Mouse (Mus musculus) liver, adult 2 months (tissue): ENCODE results near the gene Mlxip. TPM values are rescaled to one million over a fixed set of nuclear protein-coding genes. Genes with fewer than 3 reads are reported as not detected.

ENCODE experiments used
- DNase-seq: peaks from one replicate; pipeline ENCODE4 v3.0.0-alpha.2; 2011; ENCODE audit warnings: low read depth, low spot score; ENCODE audit errors: extremely low read depth
- H3K27ac ChIP-seq: fragments of 200-500 bp; replicated peaks from 2 replicates; pipeline ENCODE4 v1.5.1; 2012; ENCODE audit warnings: low read depth, mild to moderate bottlenecking, control low read depth, inconsistent platforms, low read length; ENCODE audit not compliant: insufficient read depth
- H3K27me3 ChIP-seq: fragments of 200-500 bp; 2 replicates; pipeline ENCODE4 v1.6.1; 2012; ENCODE audit warnings: mild to moderate bottlenecking, moderate library complexity, low read length, inconsistent platforms; ENCODE audit not compliant: control insufficient read depth, insufficient read depth
- H3K36me3 ChIP-seq: fragments of 200-500 bp; 2 replicates; pipeline ENCODE4 v1.6.1; 2012; ENCODE audit warnings: low read length, inconsistent platforms; ENCODE audit not compliant: control insufficient read depth, insufficient read depth
- H3K4me1 ChIP-seq: fragments of 200-500 bp; 2 replicates; pipeline ENCODE4 v1.6.1; 2011; ENCODE audit warnings: low read length; ENCODE audit not compliant: control insufficient read depth, insufficient read depth
- H3K4me3 ChIP-seq: fragments of 200-500 bp; 2 replicates; pipeline ENCODE4 v1.5.1; 2011; ENCODE audit warnings: low read depth, mild to moderate bottlenecking, control low read depth, low read length, moderate library complexity; ENCODE audit not compliant: insufficient read depth
- H3K79me2 ChIP-seq: fragments of 200-500 bp; 2 replicates; pipeline ENCODE4 v1.6.1; 2012; ENCODE audit warnings: inconsistent platforms, mild to moderate bottlenecking, low read length, moderate library complexity; ENCODE audit not compliant: control insufficient read depth, insufficient read depth
- H3K9ac ChIP-seq: fragments of 200-500 bp; 2 replicates; pipeline ENCODE4 v1.6.1; 2012; ENCODE audit warnings: low read depth, mild to moderate bottlenecking, control low read depth, inconsistent platforms, low read length
- CTCF ChIP-seq: fragments of 200-500 bp; IDR thresholded peaks from 2 replicates; pipeline ENCODE4 v1.5.1; 2011; ENCODE audit warnings: low read depth, low read length, control low read depth
- POLR2A ChIP-seq: fragments of 200-500 bp; IDR thresholded peaks from 2 replicates; pipeline ENCODE4 v1.6.1; 2011; ENCODE audit warnings: low read length, control low read depth; ENCODE audit not compliant: insufficient read depth; ENCODE audit errors: extremely low read depth
- WGBS: fragments of 180-500 bp; shearing (Covaris S2); methylation state at CpG from one replicate; pipeline ENCODE4 v1.1.7; 2018; 5-methylcytosine and 5-hydroxymethylcytosine counted together
- polyA plus RNA-seq: library from polyadenylated mRNA; depleted of rRNA; stranded (reverse); fragments of >200 nt; gene quantifications from 2 replicates; pipeline ENCODE4 v1.2.3, GENCODE M21; 2012
- total RNA-seq: library from RNA; depleted of rRNA; stranded (reverse); fragments of >200 nt; gene quantifications from 2 replicates; pipeline ENCODE4 v1.2.3, GENCODE M21; 2014

Mlxip gene
- total and polyA plus RNA-seq, 2 experiments, result 2.0 to 5.1 TPM

GRCm38 (mm10) chr5:123431524-123432304 lies 37.1 kb downstream of the Mlxip start:
- no peaks in the 10 kb centered on the region for H3K36me3 ChIP-seq
- 73% methylated on average over 13 of the region's 13 CpGs for WGBS
- H3K27me3 ChIP-seq, result no peaks in the 10 kb centered on the region
- TF ChIP-seq CTCF (no peak), POLR2A (no peak)
- H3K4me1 ChIP-seq, result peaks cover 5% of the 10 kb centered on the region
- no peak overlapping the region for H3K9ac ChIP-seq
- no peak overlapping the region for H3K27ac ChIP-seq
- DNase-seq, result peak; percentile 50
- H3K4me3 ChIP-seq, result no peak overlapping the region
- peaks cover 5% of the 10 kb centered on the region; the same call in 1 of the 2 replicates for H3K79me2 ChIP-seq

- H3K4me3 ChIP-seq, result no peak overlapping the region
- no peak for DNase-seq
- H3K27me3 ChIP-seq, result no peaks in the 10 kb centered on the region
- peaks cover 5% of the 10 kb centered on the region; the same call in 1 of the 2 replicates for H3K79me2 ChIP-seq
- H3K9ac ChIP-seq, result no peak overlapping the region
- WGBS, result 69% methylated on average over 3 of the region's 3 CpGs
- H3K4me1 ChIP-seq, result peaks cover 5% of the 10 kb centered on the region
- H3K27ac ChIP-seq, result no peak overlapping the region
- H3K36me3 ChIP-seq, result no peaks in the 10 kb centered on the region
- TF ChIP-seq POLR2A, result no peak
- TF ChIP-seq CTCF, result no peak
These were observed 37.8 kb downstream of the Mlxip start for GRCm38 (mm10) chr5:123432305-123432874.

- Histone ChIP-seq H3K27me3 (no peaks in the 10 kb centered on the region), H3K9ac (no peak overlapping the region), H3K36me3 (peaks cover 5% of the 10 kb centered on the region; the same call in 1 of the 2 replicates), H3K4me1 (peaks cover 5% of the 10 kb centered on the region), H3K4me3 (no peak overlapping the region), H3K79me2 (peaks cover 5% of the 10 kb centered on the region; the same call in 1 of the 2 replicates), H3K27ac (peak overlapping the region; percentile 18)
- 63% methylated on average over 8 of the region's 8 CpGs for WGBS
- DNase-seq, result no peak
- TF ChIP-seq POLR2A, result no peak
- no peak for TF ChIP-seq CTCF
These were observed 41.6 kb downstream of the Mlxip start for GRCm38 (mm10) chr5:123436071-123436779.

GRCm38 (mm10) chr5:123436780-123437175 lies 42.2 kb downstream of the Mlxip start:
- TF ChIP-seq CTCF (peak; percentile 27; the same call in 1 of the 2 replicates), POLR2A (no peak)
- Histone ChIP-seq H3K36me3 (peaks cover 6% of the 10 kb centered on the region; the same call in 1 of the 2 replicates), H3K79me2 (peaks cover 5% of the 10 kb centered on the region; the same call in 1 of the 2 replicates), H3K27ac (no peak overlapping the region), H3K4me3 (no peak overlapping the region), H3K27me3 (no peaks in the 10 kb centered on the region), H3K4me1 (peaks cover 5% of the 10 kb centered on the region; the same call in 1 of the 2 replicates), H3K9ac (no peak overlapping the region)
- peak; percentile 48 for DNase-seq
- WGBS, result 29% methylated on average over 4 of the region's 4 CpGs

GRCm38 (mm10) chr5:123438381-123438780 lies 43.8 kb downstream of the Mlxip start:
- TF ChIP-seq CTCF, result no peak
- no peak for TF ChIP-seq POLR2A
- Histone ChIP-seq H3K9ac (no peak overlapping the region), H3K27ac (no peak overlapping the region), H3K4me1 (peaks cover 2% of the 10 kb centered on the region; the same call in 1 of the 2 replicates), H3K4me3 (no peak overlapping the region), H3K36me3 (peaks cover 7% of the 10 kb centered on the region; the same call in 1 of the 2 replicates), H3K79me2 (peaks cover 3% of the 10 kb centered on the region; the same call in 1 of the 2 replicates), H3K27me3 (no peaks in the 10 kb centered on the region)
- DNase-seq, result no peak
- 89% methylated on average over 3 of the region's 3 CpGs for WGBS
